Mouse (Mus musculus) MEL (cell line): ENCODE results near the gene Tnfsf9. TPM values are rescaled to one million over a fixed set of nuclear protein-coding genes. Genes with fewer than 3 reads are reported as not detected.
A peak's percentile ranks its signal among the peaks of the same experiment; 100 is the strongest.

Experiments
- DNase-seq: peaks from one replicate; pipeline ENCODE4 v3.0.0; 2011; ENCODE audit warnings: low read depth, low spot score
- H3K27ac ChIP-seq: 2 replicates; pipeline ENCODE4 v1.5.1; 2012; ENCODE audit warnings: low read depth, mild to moderate bottlenecking, control low read depth, low read length, moderate library complexity; ENCODE audit not compliant: control insufficient read depth
- H3K27me3 ChIP-seq, 2 experiments: fragments of 150-350 bp in 1 of 2; sonication (generic) in 1 of 2; 2 replicates each; pipeline ENCODE4 v1.6.1; 2012; ENCODE audit warnings: low read length in 2 of 2, mild to moderate bottlenecking in 2 of 2, improper control_type of control experiment in 1 of 2, moderate library complexity in 1 of 2; ENCODE audit not compliant: insufficient read depth in 2 of 2, control insufficient read depth in 1 of 2
- H3K36me3 ChIP-seq, 2 experiments: 2 replicates each; pipeline ENCODE4 v1.6.1; 2012 to 2014; ENCODE audit warnings: low read length in 2 of 2, improper control_type of control experiment in 1 of 2, inconsistent platforms in 1 of 2, mild to moderate bottlenecking in 1 of 2; ENCODE audit not compliant: insufficient read depth in 2 of 2, control insufficient read depth in 1 of 2
- H3K4me1 ChIP-seq, 2 experiments: fragments of 150-350 bp in 1 of 2; sonication (generic) in 1 of 2; 2 replicates each; pipeline ENCODE4 v1.6.1; 2012; ENCODE audit warnings: low read length in 2 of 2, improper control_type of control experiment in 1 of 2, mild to moderate bottlenecking in 1 of 2; ENCODE audit not compliant: insufficient read depth in 2 of 2, control insufficient read depth in 1 of 2
- H3K4me3 ChIP-seq, 2 experiments: fragments of 150-350 bp in 1 of 2; sonication (generic) in 1 of 2; 2 replicates each; pipeline ENCODE4 v1.5.1; 2012; ENCODE audit warnings: low read depth in 2 of 2, low read length in 2 of 2, mild to moderate bottlenecking in 2 of 2, moderate library complexity in 2 of 2, control low read depth in 1 of 2, improper control_type of control experiment in 1 of 2; ENCODE audit not compliant: control insufficient read depth in 1 of 2, insufficient read depth in 1 of 2
- H3K79me2 ChIP-seq: 2 replicates; pipeline ENCODE4 v1.6.1; 2012; ENCODE audit warnings: mild to moderate bottlenecking, low read length, moderate library complexity; ENCODE audit not compliant: control insufficient read depth, poor library complexity, insufficient read depth
- H3K9ac ChIP-seq: 2 replicates; pipeline ENCODE4 v1.6.1; 2012; ENCODE audit warnings: low read depth, mild to moderate bottlenecking, control low read depth, low read length, moderate library complexity; ENCODE audit not compliant: control insufficient read depth, poor library complexity, severe bottlenecking
- H3K9me3 ChIP-seq: fragments of 150-350 bp; sonication (generic); replicated peaks from 2 replicates; pipeline ENCODE4 v1.6.1; 2012; ENCODE audit warnings: mild to moderate bottlenecking, low read length, improper control_type of control experiment, moderate library complexity; ENCODE audit not compliant: insufficient read depth
- CHD2 ChIP-seq: IDR thresholded peaks from 2 replicates; pipeline ENCODE4 v1.6.1; 2011; ENCODE audit warnings: low read length, improper control_type of control experiment
- ETS1 ChIP-seq: IDR thresholded peaks from 2 replicates; pipeline ENCODE4 v1.6.1; 2012; ENCODE audit warnings: low read depth, mild to moderate bottlenecking, inconsistent platforms, low read length, improper control_type of control experiment, moderate library complexity
- GATA1 ChIP-seq: IDR thresholded peaks from 2 replicates; pipeline ENCODE4 v1.6.1; 2011; ENCODE audit warnings: low read depth, low read length, improper control_type of control experiment
- HCFC1 ChIP-seq: IDR thresholded peaks from 2 replicates; pipeline ENCODE4 v1.6.1; 2012; ENCODE audit warnings: low read depth, mild to moderate bottlenecking, inconsistent platforms, low read length, improper control_type of control experiment, moderate library complexity
- MXI1 ChIP-seq: IDR thresholded peaks from 2 replicates; pipeline ENCODE4 v1.6.1; 2011; ENCODE audit warnings: mild to moderate bottlenecking, low read depth, low read length, improper control_type of control experiment
- NELFE ChIP-seq: IDR thresholded peaks from 2 replicates; pipeline ENCODE4 v1.6.1; 2011; ENCODE audit warnings: low read depth, low read length, improper control_type of control experiment
- NRF1 ChIP-seq: IDR thresholded peaks from 2 replicates; pipeline ENCODE4 v1.6.1; 2014; ENCODE audit warnings: low read depth, mild to moderate bottlenecking, inconsistent platforms, low read length, improper control_type of control experiment, moderate library complexity; ENCODE audit not compliant: poor library complexity, insufficient read depth, severe bottlenecking
- RAD21 ChIP-seq: IDR thresholded peaks from 2 replicates; pipeline ENCODE4 v1.6.1; 2011; ENCODE audit warnings: mild to moderate bottlenecking, low read depth, low read length, improper control_type of control experiment
- SIN3A ChIP-seq: IDR thresholded peaks from 2 replicates; pipeline ENCODE4 v1.6.1; 2012; ENCODE audit warnings: low read length, improper control_type of control experiment, inconsistent platforms
- TAL1 ChIP-seq: IDR thresholded peaks from 2 replicates; pipeline ENCODE4 v1.6.1; 2012; ENCODE audit warnings: mild to moderate bottlenecking, inconsistent platforms, low read length, moderate library complexity, mixed read lengths
- TCF12 ChIP-seq: IDR thresholded peaks from 2 replicates; pipeline ENCODE4 v1.6.1; 2014; ENCODE audit warnings: low read depth, mild to moderate bottlenecking, inconsistent platforms, low read length, improper control_type of control experiment, moderate library complexity
- UBTF ChIP-seq: IDR thresholded peaks from 2 replicates; pipeline ENCODE4 v1.6.1; 2012; ENCODE audit warnings: low read depth, mild to moderate bottlenecking, inconsistent platforms, low read length, improper control_type of control experiment, moderate library complexity, borderline replicate concordance; ENCODE audit not compliant: insufficient read depth
- USF1 ChIP-seq: IDR thresholded peaks from 2 replicates; pipeline ENCODE4 v1.6.1; 2014; ENCODE audit warnings: low read depth, mild to moderate bottlenecking, inconsistent platforms, low read length, improper control_type of control experiment, moderate library complexity
- ZKSCAN1 ChIP-seq: IDR thresholded peaks from 2 replicates; pipeline ENCODE4 v1.6.1; 2012; ENCODE audit warnings: low read depth, mild to moderate bottlenecking, inconsistent platforms, low read length, improper control_type of control experiment, moderate library complexity
- ZMIZ1 ChIP-seq: IDR thresholded peaks from 2 replicates; pipeline ENCODE4 v1.6.1; 2012; ENCODE audit warnings: low read depth, mild to moderate bottlenecking, inconsistent platforms, low read length, improper control_type of control experiment, moderate library complexity
- polyA plus RNA-seq, 2 experiments: library from polyadenylated mRNA; stranded (reverse) in 1 of 2; unstranded in 1 of 2; fragments of >175 nt in 1 of 2; fragments of >200 nt in 1 of 2; gene quantifications; 2 replicates each; pipeline versions ENCODE4 v1.2.1 to v1.2.4; 2012; ENCODE audit warnings: low replicate concordance in 2 of 2, low read depth in 1 of 2; ENCODE audit not compliant: insufficient read length in 2 of 2, insufficient read depth in 1 of 2, missing spikeins in 1 of 2
- total RNA-seq: library from RNA; depleted of rRNA; stranded (reverse); fragments of 300-350 nt; gene quantifications from 2 replicates; pipeline ENCODE4 v1.2.3, GENCODE M21; 2012

The Tnfsf9 gene
- total and polyA plus RNA-seq, 3 experiments = 2.0 to 3.4 TPM; not detected in 1

GRCm38 (mm10) chr17:57066908-57067307, 38.2 kb upstream of the Tnfsf9 start:
- H3K27ac ChIP-seq = peak overlapping the region; percentile 12; the same call in 1 of the 2 replicates
- TF ChIP-seq TAL1 = peak; percentile 72
- peak; percentile 29; the same call in 1 of the 2 replicates for TF ChIP-seq TCF12
- peak; percentile 45 for TF ChIP-seq GATA1
- TF ChIP-seq NELFE = no peak
- no peaks in the 10 kb centered on the region for H3K9me3 ChIP-seq
- no peaks in the 10 kb centered on the region for H3K27me3 ChIP-seq
- DNase-seq = peak; percentile 66
- H3K36me3 ChIP-seq = peaks cover 0 to 8% of the 10 kb centered on the region in 2 experiments; a peak in 2 of 4 replicates
- H3K9ac ChIP-seq = peak overlapping the region; percentile 26
- no peaks in the 10 kb centered on the region for H3K79me2 ChIP-seq
- no peak overlapping the region for H3K4me3 ChIP-seq
- peaks cover 0 to 7% of the 10 kb centered on the region in 2 experiments; a peak in 2 of 4 replicates for H3K4me1 ChIP-seq

GRCm38 (mm10) chr17:57070272-57070671, 34.9 kb upstream of the Tnfsf9 start:
- peaks cover 0 to 5% of the 10 kb centered on the region in 2 experiments; a peak in 2 of 4 replicates for H3K4me1 ChIP-seq
- H3K27ac ChIP-seq = no peak overlapping the region
- peaks cover 0 to 8% of the 10 kb centered on the region in 2 experiments; a peak in 2 of 4 replicates for H3K36me3 ChIP-seq
- no peak overlapping the region for H3K9ac ChIP-seq
- H3K27me3 ChIP-seq = no peaks in the 10 kb centered on the region
- H3K4me3 ChIP-seq = no peak overlapping the region
- no peaks in the 10 kb centered on the region for H3K79me2 ChIP-seq
- TF ChIP-seq MXI1 (no peak), HCFC1 (no peak), USF1 (no peak), ETS1 (no peak), CHD2 (no peak), UBTF (no peak), ZMIZ1 (no peak), NRF1 (no peak), SIN3A (no peak)
- H3K9me3 ChIP-seq = no peaks in the 10 kb centered on the region
- DNase-seq = no peak

- no peak overlapping the region for H3K9ac ChIP-seq
- no peak for DNase-seq
- no peaks in the 10 kb centered on the region for H3K27me3 ChIP-seq
- TF ChIP-seq GATA1 = no peak
- no peak for TF ChIP-seq RAD21
- TF ChIP-seq USF1 = no peak
- no peak for TF ChIP-seq TAL1
- TF ChIP-seq ZKSCAN1 = no peak
- TF ChIP-seq, all 39 proteins: peak for 0
- H3K4me3 ChIP-seq = no peak overlapping the region
- peaks cover 0 to 5% of the 10 kb centered on the region in 2 experiments; a peak in 2 of 4 replicates for H3K4me1 ChIP-seq
- H3K27ac ChIP-seq = no peak overlapping the region
- no peaks in the 10 kb centered on the region for H3K9me3 ChIP-seq
- H3K79me2 ChIP-seq = no peaks in the 10 kb centered on the region
- H3K36me3 ChIP-seq = peaks cover 0 to 8% of the 10 kb centered on the region in 2 experiments; a peak in 2 of 4 replicates
Observed at GRCm38 (mm10) chr17:57070699-57071098, 34.4 kb upstream of the Tnfsf9 start.
